Mouse (Mus musculus) left cerebral cortex, adult 2 months (tissue): ENCODE measurements at regions not wholly inside any gene's neighbourhood (a gene's known extent, or its start where the extent isn't known, plus 50 kb on each side); places are given as distances from the start of the nearest gene placed in this dataset.
"Not testable (repeated sequence)": the region's sequence is repeated elsewhere in the genome, so short reads cannot be mapped to it uniquely, and the experiment has no call there.

Experiments
- DNase-seq, 2 experiments: peaks; one replicate each; pipeline ENCODE4 v3.0.0; 2021 to 2022; ENCODE audit warnings: low spot score in 2 of 2, mixed read lengths in 1 of 2; ENCODE audit errors: extremely low spot score in 1 of 2
- H3K27ac ChIP-seq: fragments of 200-600 bp; 2 replicates; pipeline ENCODE4 v1.8.1; 2022
- H3K4me3 ChIP-seq: fragments of 200-600 bp; 2 replicates; pipeline ENCODE4 v1.8.1; 2022
- CTCF ChIP-seq: fragments of 200-600 bp; IDR thresholded peaks from 2 replicates; pipeline ENCODE4 v1.8.1; 2022; ENCODE audit warnings: antibody characterized with exemption, mild to moderate bottlenecking, moderate library complexity
- intact Hi-C: fragments of 180-260 bp; cut with DNase I; formaldehyde crosslinking; loops from one replicate; pipeline ENCODE4 v1.15.1; 2025

DNA sequence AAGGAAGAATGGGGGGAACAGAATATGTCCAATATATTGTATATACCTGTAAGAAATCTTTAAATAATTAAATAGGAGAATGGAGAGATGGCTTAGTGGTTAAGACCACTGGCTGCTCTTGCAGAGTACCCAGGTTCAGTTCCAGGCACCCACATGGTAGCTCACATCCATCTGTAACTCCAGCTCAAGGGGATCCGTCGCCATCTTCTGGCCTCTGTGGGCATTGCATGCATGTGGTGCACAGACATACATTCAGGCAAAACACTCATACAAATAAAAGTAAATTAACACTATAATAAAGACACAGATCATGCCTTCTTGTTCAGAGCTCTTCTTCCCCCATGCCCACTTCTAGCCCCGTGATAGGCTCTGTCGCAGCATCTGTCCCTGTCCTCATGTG lies 132.0 kb downstream of the Tomm20 start:
- H3K4me3 ChIP-seq = no peak overlapping the region
- DNase-seq = no peak
- no peak overlapping the region for H3K27ac ChIP-seq
- intact Hi-C loops = no loop called here
- TF ChIP-seq CTCF = peak; percentile 26

DNA sequence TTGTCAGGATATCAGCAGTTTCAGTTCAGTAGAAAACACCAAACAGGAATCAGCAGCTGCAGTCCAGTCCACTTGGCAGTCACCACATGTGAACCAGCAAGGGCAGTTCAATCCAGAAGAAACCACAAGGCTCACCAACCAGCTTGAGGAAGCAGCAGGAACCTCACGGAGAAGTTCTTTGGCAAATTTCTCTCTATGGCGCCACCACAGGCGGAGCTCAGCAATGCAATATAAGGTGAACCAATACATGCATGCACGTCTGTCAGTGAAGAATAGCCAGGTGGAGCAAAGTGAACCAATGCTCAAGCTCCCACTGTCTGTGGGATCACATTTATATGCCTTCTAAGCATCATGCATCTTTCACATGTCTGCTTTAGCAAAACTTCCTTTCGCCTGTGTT lies 132.9 kb downstream of the Tomm20 start:
- TF ChIP-seq CTCF = no peak
- no peak for DNase-seq
- Histone ChIP-seq H3K4me3 (no peak overlapping the region), H3K27ac (no peak overlapping the region)
- intact Hi-C loops = no loop called here

DNA sequence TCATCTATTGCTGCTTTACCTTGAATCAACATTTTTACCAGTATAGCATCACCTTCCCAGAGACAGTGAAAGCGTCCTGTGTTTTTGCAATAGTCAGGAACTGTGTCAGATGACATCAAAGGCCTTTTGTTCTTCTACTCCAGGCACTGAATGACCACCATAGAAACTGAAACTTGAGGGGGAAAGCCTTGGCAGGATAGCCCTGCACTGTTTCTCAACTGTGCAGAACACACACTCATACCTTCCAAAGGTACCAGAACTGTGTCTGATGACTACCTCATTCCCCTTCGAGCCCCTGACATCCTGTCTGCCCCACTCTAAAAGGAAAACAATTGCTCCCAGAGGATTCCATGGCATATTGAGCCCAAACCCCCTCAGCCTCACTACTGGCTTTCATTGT lies 134.3 kb downstream of the Tomm20 start:
- H3K27ac ChIP-seq, intact Hi-C loops, DNase-seq, H3K4me3 ChIP-seq: not testable (repeated sequence)

DNA sequence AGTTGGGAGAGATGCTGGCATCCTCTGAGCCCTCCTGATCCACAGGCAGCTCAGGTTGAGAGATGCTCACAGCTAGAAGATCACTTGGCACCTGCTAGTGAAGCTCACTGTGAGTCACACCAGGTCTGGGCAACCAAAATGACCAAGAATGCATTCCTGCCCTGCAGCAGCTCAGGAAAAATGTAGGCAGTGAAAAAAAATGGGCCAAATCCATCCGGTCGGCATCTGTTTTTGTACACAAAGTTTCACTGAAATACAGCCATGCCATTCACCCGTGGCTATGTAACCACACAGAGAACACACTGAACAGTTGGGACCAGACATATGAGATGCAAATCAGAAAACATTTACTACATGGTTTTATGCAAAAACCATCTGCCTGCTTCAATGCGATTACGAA lies 135.1 kb downstream of the Tomm20 start:
- no peak for DNase-seq
- H3K4me3 ChIP-seq = no peak overlapping the region
- intact Hi-C loops = no loop called here
- no peak overlapping the region for H3K27ac ChIP-seq
- TF ChIP-seq CTCF = no peak

DNA sequence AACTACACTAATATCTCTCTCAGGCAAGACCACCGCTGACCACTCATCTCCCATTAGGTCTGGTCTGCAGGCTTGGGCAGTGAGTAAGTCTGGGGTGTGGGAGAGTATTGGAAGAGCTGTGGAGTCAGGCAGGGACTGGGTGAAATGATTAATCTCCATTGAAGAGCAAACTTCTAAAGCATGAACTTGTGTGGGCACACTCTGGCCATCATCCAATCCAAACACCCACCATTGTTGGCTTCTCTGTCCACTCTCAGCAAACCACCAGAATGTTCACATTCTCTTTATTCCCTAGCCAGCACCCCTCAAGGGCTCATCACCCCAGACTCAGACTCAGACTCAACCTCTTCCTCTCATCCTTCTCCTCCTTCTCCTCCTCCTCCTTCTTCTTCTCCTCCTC lies 136.3 kb downstream of the Tomm20 start:
- Histone ChIP-seq H3K27ac (no peak overlapping the region), H3K4me3 (no peak overlapping the region)
- intact Hi-C loops = no loop called here
- no peak for DNase-seq
- TF ChIP-seq CTCF = no peak

DNA sequence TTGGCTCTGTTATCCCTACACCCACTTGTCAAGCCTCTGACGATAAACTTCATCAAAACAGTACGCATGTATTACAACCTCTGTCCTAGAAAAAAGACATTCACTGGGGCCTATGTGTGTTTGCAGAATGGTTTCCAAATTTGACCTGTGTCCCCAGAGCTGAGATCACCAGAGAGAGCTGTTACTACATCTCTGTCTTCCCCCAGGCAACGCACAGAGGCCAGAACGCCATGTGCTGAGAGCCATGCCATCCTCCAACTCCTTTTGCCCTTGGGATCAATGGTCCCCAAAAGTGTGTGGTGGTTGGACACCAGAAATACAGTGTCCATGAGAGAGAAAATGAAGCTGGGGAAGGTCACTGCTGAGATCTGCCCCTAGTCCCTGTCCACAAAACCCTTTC lies 137.1 kb downstream of the Tomm20 start:
- intact Hi-C loops = no loop called here
- no peak for TF ChIP-seq CTCF
- H3K27ac ChIP-seq = no peak overlapping the region
- DNase-seq = no peak
- no peak overlapping the region for H3K4me3 ChIP-seq

DNA sequence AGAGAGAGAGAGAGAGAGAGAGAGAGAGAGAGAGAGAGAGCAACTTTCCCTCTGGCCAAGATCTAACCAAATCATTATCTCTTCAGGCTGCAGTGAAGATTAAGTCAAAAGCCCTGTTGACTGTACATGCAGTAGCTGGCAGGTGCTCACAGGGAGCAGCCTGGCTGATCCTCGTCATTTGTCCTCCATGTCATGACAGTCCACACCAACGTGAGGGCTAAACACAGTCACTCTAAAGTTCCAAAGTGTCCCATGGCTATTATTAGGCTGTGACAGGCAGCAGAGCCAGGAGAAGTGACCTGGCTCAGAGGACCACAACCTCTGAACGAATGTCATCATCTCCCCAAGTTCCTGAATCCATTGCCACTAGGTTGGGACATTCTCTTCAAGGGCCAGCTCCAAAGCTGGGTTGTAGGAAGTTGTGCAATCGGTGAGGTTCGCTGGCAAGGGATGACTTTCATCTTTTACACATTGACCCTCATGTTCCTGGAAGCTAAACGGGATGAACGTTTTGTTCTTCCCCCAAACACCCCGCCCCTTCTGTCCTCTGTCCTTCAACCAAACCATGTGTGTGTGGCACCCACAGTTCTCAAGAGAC lies 138.4 kb downstream of the Tomm20 start:
- DNase-seq = no peak
- intact Hi-C loops = no loop called here
- Histone ChIP-seq H3K4me3 (no peak overlapping the region), H3K27ac (no peak overlapping the region)
- TF ChIP-seq CTCF = no peak

DNA sequence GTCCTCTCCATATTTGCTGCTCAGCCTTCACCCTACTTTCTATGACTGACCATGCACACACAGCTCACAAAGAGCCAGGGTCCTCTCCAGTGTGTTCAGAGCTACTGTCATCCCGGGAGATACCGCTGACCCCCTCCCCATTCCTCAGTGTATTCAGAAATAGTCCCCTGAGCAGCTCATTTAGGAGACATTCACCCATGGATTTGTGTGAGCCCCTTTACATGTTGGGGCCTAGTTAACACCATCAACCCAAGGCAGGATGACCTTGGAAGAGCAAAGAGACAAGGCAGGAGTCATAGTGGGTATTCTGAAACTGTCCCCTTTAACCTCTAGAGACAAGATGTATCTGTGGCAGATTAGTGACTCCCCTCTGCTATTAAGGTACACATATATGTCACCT lies 139.1 kb downstream of the Tomm20 start:
- no peak for DNase-seq
- Histone ChIP-seq H3K27ac (peak overlapping the region; percentile 81; the same call in 1 of the 2 replicates), H3K4me3 (no peak overlapping the region)
- intact Hi-C loops = no loop called here
- TF ChIP-seq CTCF = no peak

DNA sequence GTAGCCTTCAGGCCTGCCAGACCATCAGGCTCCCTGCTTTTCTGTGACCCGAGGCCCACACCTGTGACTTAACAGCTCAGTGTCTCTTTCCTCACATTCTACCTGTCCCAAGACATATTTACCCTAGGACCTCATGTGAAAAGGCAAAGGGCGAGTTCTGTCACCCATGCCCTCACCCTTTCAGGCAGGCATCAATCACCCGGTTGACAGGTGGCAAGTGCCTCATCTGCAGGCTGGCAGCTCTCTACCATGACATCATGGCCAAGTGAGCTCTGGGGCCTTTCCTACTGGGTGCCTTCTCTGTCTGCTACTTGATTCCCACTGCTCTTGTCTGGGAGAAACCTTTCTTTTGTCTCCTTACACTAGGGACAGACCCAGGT lies 139.5 kb downstream of the Tomm20 start:
- H3K4me3 ChIP-seq = no peak overlapping the region
- intact Hi-C loops = no loop called here
- peak overlapping the region; percentile 81 for H3K27ac ChIP-seq
- DNase-seq = no peak
- no peak for TF ChIP-seq CTCF

DNA sequence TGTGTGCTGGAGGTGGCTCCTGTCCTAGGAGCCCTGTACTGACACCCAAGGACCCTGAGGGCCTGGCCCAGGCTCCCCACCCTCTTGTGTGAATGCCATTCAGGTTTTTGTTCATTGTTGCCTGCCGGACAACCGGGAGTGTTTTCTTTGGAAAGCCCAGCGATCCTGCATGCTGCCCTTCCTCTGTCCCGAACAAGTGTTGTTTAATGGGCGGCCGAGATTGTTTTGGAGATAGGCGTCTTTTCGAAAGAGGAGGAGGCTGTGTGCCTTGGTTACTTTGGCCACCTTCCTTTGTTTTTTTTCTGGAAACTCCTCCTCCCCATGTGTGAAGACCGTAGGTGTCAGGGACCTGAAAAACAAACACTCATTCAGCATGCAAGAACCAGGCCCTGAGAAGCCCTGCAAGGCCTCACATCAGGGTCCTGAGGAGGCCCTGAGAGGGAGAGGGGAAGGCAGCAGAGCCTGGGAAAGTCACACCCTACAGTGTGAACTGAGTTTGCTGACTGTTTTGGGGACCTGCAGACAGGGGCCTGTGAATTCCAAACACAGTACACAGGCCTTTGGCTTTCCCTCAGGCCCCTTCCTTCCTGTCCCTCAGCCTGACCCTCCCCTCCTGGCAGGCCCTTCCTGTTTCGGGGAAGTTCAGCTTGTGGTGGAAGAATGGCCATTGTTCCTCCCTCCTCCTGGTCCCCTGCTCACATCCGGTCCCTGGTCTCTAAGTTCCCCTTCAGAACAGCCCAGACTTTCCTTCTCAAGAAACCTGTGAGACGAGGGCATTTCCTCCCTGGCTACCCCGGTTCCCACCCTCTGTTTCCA lies 140.1 kb downstream of the Tomm20 start:
- intact Hi-C loops = no loop called here
- Histone ChIP-seq H3K4me3 (no peak overlapping the region), H3K27ac (peak overlapping the region; percentile 81)
- DNase-seq = peak in 1 of 2 experiments; percentile 25
- TF ChIP-seq CTCF = no peak

DNA sequence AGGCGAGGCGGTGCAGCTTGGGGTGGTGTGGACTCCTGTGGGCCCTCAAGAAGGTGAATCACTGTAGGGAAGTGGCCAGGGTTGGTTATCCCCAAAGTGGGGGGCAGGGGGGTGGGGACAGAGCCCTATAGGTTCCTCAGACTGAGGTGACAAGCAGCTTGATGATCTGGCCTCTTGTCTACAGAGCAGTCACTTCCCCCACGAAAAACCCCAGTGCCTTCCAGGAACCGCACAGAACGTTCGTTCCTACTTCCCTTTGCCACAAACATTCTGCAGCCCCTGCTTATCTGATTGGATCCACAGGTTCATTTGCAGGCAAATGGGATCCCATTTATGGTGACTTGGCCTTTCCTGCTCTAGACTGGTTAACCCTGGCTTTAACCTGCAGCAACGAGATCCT lies 141.5 kb downstream of the Tomm20 start:
- no peak for TF ChIP-seq CTCF
- Histone ChIP-seq H3K4me3 (no peak overlapping the region), H3K27ac (no peak overlapping the region)
- DNase-seq = no peak
- intact Hi-C loops = no loop called here

DNA sequence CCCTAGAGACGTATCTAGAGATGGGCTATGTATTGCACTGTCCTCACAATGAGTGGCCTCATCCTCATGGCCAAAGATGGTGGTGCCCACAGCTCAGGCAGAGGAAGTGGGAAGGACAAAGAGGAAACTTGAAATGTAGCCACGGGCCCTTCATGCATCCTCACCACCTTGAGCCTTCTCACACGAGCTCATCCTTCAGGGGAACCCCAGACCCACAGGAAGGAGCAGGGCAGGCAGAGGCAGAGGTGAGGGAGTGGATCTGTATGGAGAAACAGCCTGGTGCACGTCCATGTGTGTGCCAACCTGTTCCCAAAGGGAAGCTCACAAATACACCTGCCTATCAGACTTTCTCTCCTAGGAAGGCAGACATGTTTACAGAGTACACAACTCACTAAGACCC lies 143.0 kb downstream of the Tomm20 start:
- no peak for DNase-seq
- Histone ChIP-seq H3K4me3 (no peak overlapping the region), H3K27ac (no peak overlapping the region)
- intact Hi-C loops = no loop called here
- no peak for TF ChIP-seq CTCF

DNA sequence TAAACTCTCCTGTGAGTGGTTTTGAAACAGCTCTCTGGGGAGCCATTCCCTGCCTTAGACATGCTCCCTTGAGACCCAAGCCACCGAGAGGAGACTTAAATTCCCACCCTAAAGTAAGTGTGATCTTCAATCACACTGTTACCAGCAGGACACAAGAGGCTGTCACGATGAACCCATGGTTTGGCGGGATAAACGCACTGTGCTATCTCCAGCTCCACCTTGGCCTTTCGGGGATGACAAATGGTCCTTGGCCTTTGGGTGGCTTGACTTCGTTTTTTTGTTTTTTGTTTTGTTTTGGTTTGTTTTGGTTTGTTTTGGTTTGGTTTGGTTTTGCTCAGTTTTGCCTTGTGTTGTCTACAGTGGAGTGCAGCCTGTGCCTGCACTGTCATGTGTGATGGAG lies 144.7 kb downstream of the Tomm20 start:
- intact Hi-C loops = no loop called here
- DNase-seq = no peak
- TF ChIP-seq CTCF = no peak
- Histone ChIP-seq H3K27ac (no peak overlapping the region), H3K4me3 (no peak overlapping the region)
